Mouse (Mus musculus) CH12.LX (cell line): ENCODE measurements around the gene Mbd5. TPM values are rescaled to one million over a fixed set of nuclear protein-coding genes. Genes with fewer than 3 reads are reported as not detected.

ENCODE experiments used
- DNase-seq: peaks from one replicate; pipeline ENCODE4 v3.0.0-alpha.2; 2013; ENCODE audit errors: extremely low read depth
- H3K27ac ChIP-seq: 2 replicates; pipeline ENCODE4 v1.5.1; 2012; ENCODE audit warnings: low read depth, mild to moderate bottlenecking, control low read depth, moderate library complexity; ENCODE audit not compliant: insufficient read depth
- H3K27me3 ChIP-seq: replicated peaks from 2 replicates; pipeline ENCODE3; 2012; ENCODE audit warnings: inconsistent platforms
- H3K36me3 ChIP-seq, 2 experiments: replicated peaks in 1 of 2; 2 replicates each; pipeline versions ENCODE3 to v1.6.1; 2012; ENCODE audit warnings: inconsistent platforms in 1 of 2, low read length in 1 of 2, mild to moderate bottlenecking in 1 of 2, mixed read lengths in 1 of 2, moderate library complexity in 1 of 2; ENCODE audit not compliant: control insufficient read depth in 1 of 2, insufficient read depth in 1 of 2
- H3K4me1 ChIP-seq, 2 experiments: 2 replicates each; pipeline ENCODE4 v1.6.1; 2012; ENCODE audit warnings: inconsistent platforms in 1 of 2, moderate library complexity in 1 of 2; ENCODE audit not compliant: insufficient read depth in 2 of 2, control insufficient read depth in 1 of 2
- H3K4me2 ChIP-seq: 2 replicates; pipeline ENCODE4 v1.6.1; 2012; ENCODE audit warnings: low read depth, mild to moderate bottlenecking, control low read depth; ENCODE audit not compliant: poor library complexity, insufficient read depth, severe bottlenecking
- H3K4me3 ChIP-seq, 3 experiments: fragments of 150-350 bp in 1 of 3; sonication (generic) in 1 of 3; replicated peaks in 1 of 3; 2 replicates each; pipeline versions ENCODE3 to v1.5.1; 2011 to 2012; ENCODE audit warnings: low read depth in 2 of 3, low read length in 2 of 3, mild to moderate bottlenecking in 2 of 3, moderate library complexity in 2 of 3, control low read depth in 1 of 3, improper control_type of control experiment in 1 of 3, inconsistent platforms in 1 of 3, mixed read lengths in 1 of 3; ENCODE audit not compliant: poor library complexity in 1 of 3
- H3K79me2 ChIP-seq: replicated peaks from 2 replicates; pipeline ENCODE4 v1.6.1; 2012; ENCODE audit warnings: mild to moderate bottlenecking, moderate library complexity; ENCODE audit not compliant: control insufficient read depth, poor library complexity, insufficient read depth, severe bottlenecking; ENCODE audit errors: extremely low read depth
- H3K9ac ChIP-seq: 2 replicates; pipeline ENCODE4 v1.6.1; 2012; ENCODE audit warnings: low read depth, mild to moderate bottlenecking, control low read depth, moderate library complexity; ENCODE audit not compliant: insufficient read depth
- H3K9me3 ChIP-seq: replicated peaks from 2 replicates; pipeline ENCODE3; 2012; ENCODE audit warnings: low read length, inconsistent platforms, mixed read lengths
- BHLHE40 ChIP-seq: IDR thresholded peaks from 2 replicates; pipeline ENCODE4 v1.6.1; 2011; ENCODE audit warnings: mild to moderate bottlenecking, low read depth, low read length, improper control_type of control experiment
- CHD1 ChIP-seq: IDR thresholded peaks from 2 replicates; pipeline ENCODE4 v1.6.1; 2012; ENCODE audit warnings: low read depth, low read length, improper control_type of control experiment, inconsistent platforms
- CHD2 ChIP-seq: IDR thresholded peaks from 2 replicates; pipeline ENCODE4 v1.6.1; 2011; ENCODE audit warnings: low read length, improper control_type of control experiment
- CTCF ChIP-seq, 2 experiments: IDR thresholded peaks in 1 of 2; conservative IDR thresholded peaks in 1 of 2; 2 replicates each; pipeline ENCODE4 v1.5.1; 2011 to 2012; ENCODE audit warnings: low read depth in 2 of 2, low read length in 2 of 2, improper control_type of control experiment in 1 of 2, inconsistent platforms in 1 of 2, mild to moderate bottlenecking in 1 of 2, moderate library complexity in 1 of 2
- E2F4 ChIP-seq: IDR thresholded peaks from 2 replicates; pipeline ENCODE4 v1.6.1; 2011; ENCODE audit warnings: low read depth, low read length, improper control_type of control experiment; ENCODE audit not compliant: insufficient replicate concordance
- ELF1 ChIP-seq: IDR thresholded peaks from 2 replicates; pipeline ENCODE4 v1.6.1; 2014; ENCODE audit warnings: low read depth, mild to moderate bottlenecking, inconsistent platforms, low read length, improper control_type of control experiment
- EP300 ChIP-seq: IDR thresholded peaks from 2 replicates; pipeline ENCODE4 v1.6.1; 2011; ENCODE audit warnings: low read length, improper control_type of control experiment
- ETS1 ChIP-seq: conservative IDR thresholded peaks from 2 replicates; pipeline ENCODE4 v1.6.1; 2012; ENCODE audit warnings: low read depth, mild to moderate bottlenecking, inconsistent platforms, low read length, improper control_type of control experiment, moderate library complexity
- GABPA ChIP-seq: IDR thresholded peaks from 2 replicates; pipeline ENCODE4 v1.6.1; 2012; ENCODE audit warnings: low read depth, low read length, improper control_type of control experiment, inconsistent platforms; ENCODE audit not compliant: insufficient replicate concordance
- HCFC1 ChIP-seq: IDR thresholded peaks from 2 replicates; pipeline ENCODE4 v1.6.1; 2012; ENCODE audit warnings: low read depth, mild to moderate bottlenecking, inconsistent platforms, low read length, improper control_type of control experiment
- IRF4 ChIP-seq: IDR thresholded peaks from 2 replicates; pipeline ENCODE4 v1.6.1; 2014; ENCODE audit warnings: low read depth, mild to moderate bottlenecking, inconsistent platforms, low read length, improper control_type of control experiment
- JUN ChIP-seq: IDR thresholded peaks from 2 replicates; pipeline ENCODE4 v1.6.1; 2011; ENCODE audit warnings: low read depth, mild to moderate bottlenecking, low read length, improper control_type of control experiment, moderate library complexity; ENCODE audit not compliant: insufficient read depth
- JUND ChIP-seq: conservative IDR thresholded peaks from 2 replicates; pipeline ENCODE4 v1.6.1; 2011; ENCODE audit warnings: low read depth, low read length, improper control_type of control experiment
- KAT2A ChIP-seq: IDR thresholded peaks from 2 replicates; pipeline ENCODE4 v1.6.1; 2012; ENCODE audit warnings: low read length, improper control_type of control experiment, inconsistent platforms; ENCODE audit not compliant: insufficient replicate concordance
- MAFK ChIP-seq: IDR thresholded peaks from 2 replicates; pipeline ENCODE4 v1.6.1; 2011; ENCODE audit warnings: low read length, improper control_type of control experiment; ENCODE audit not compliant: insufficient replicate concordance
- MAX ChIP-seq: IDR thresholded peaks from 2 replicates; pipeline ENCODE4 v1.6.1; 2011; ENCODE audit warnings: low read length, improper control_type of control experiment
- MAZ ChIP-seq: IDR thresholded peaks from 2 replicates; pipeline ENCODE4 v1.6.1; 2012; ENCODE audit warnings: low read depth, mild to moderate bottlenecking, inconsistent platforms, low read length, improper control_type of control experiment, moderate library complexity
- MEF2A ChIP-seq: IDR thresholded peaks from 2 replicates; pipeline ENCODE4 v1.6.1; 2014; ENCODE audit warnings: low read depth, mild to moderate bottlenecking, inconsistent platforms, low read length, improper control_type of control experiment, borderline replicate concordance
- MXI1 ChIP-seq: IDR thresholded peaks from 2 replicates; pipeline ENCODE4 v1.6.1; 2011; ENCODE audit warnings: mild to moderate bottlenecking, low read depth, low read length, improper control_type of control experiment
- MYC ChIP-seq: IDR thresholded peaks from 2 replicates; pipeline ENCODE4 v1.6.1; 2011; ENCODE audit warnings: low read depth, mild to moderate bottlenecking, improper control_type of control experiment, low read length
- NELFE ChIP-seq: IDR thresholded peaks from 2 replicates; pipeline ENCODE4 v1.6.1; 2011; ENCODE audit warnings: low read depth, low read length, improper control_type of control experiment
- NRF1 ChIP-seq: IDR thresholded peaks from 2 replicates; pipeline ENCODE4 v1.6.1; 2014; ENCODE audit warnings: low read depth, mild to moderate bottlenecking, inconsistent platforms, low read length, improper control_type of control experiment, moderate library complexity
- PAX5 ChIP-seq: IDR thresholded peaks from 2 replicates; pipeline ENCODE4 v1.6.1; 2012; ENCODE audit warnings: low read length, inconsistent platforms, mixed read lengths
- POLR2A ChIP-seq: IDR thresholded peaks from 2 replicates; pipeline ENCODE4 v1.6.1; 2011; ENCODE audit warnings: low read depth, mild to moderate bottlenecking, improper control_type of control experiment, low read length
- POLR2AphosphoS2 ChIP-seq: IDR thresholded peaks from 2 replicates; pipeline ENCODE4 v1.6.1; 2011; ENCODE audit warnings: low read depth, low read length, improper control_type of control experiment
- RAD21 ChIP-seq: IDR thresholded peaks from 2 replicates; pipeline ENCODE4 v1.6.1; 2011; ENCODE audit warnings: low read depth, mild to moderate bottlenecking, low read length, improper control_type of control experiment, moderate library complexity
- RCOR1 ChIP-seq: conservative IDR thresholded peaks from 2 replicates; pipeline ENCODE4 v1.6.1; 2012; ENCODE audit warnings: low read depth, mild to moderate bottlenecking, inconsistent platforms, low read length, improper control_type of control experiment
- SIN3A ChIP-seq: IDR thresholded peaks from 2 replicates; pipeline ENCODE4 v1.6.1; 2012; ENCODE audit warnings: low read length, improper control_type of control experiment, inconsistent platforms
- SMC3 ChIP-seq: IDR thresholded peaks from 2 replicates; pipeline ENCODE4 v1.6.1; 2011; ENCODE audit warnings: low read depth, low read length, improper control_type of control experiment
- TBP ChIP-seq: conservative IDR thresholded peaks from 2 replicates; pipeline ENCODE4 v1.6.1; 2011; ENCODE audit warnings: low read depth, low read length, improper control_type of control experiment
- TCF12 ChIP-seq: IDR thresholded peaks from 2 replicates; pipeline ENCODE4 v1.6.1; 2014; ENCODE audit warnings: low read depth, mild to moderate bottlenecking, inconsistent platforms, low read length, improper control_type of control experiment
- UBTF ChIP-seq: IDR thresholded peaks from 2 replicates; pipeline ENCODE4 v1.6.1; 2012; ENCODE audit warnings: low read depth, mild to moderate bottlenecking, inconsistent platforms, low read length, improper control_type of control experiment, moderate library complexity
- USF1 ChIP-seq: IDR thresholded peaks from 2 replicates; pipeline ENCODE4 v1.6.1; 2014; ENCODE audit warnings: low read depth, mild to moderate bottlenecking, inconsistent platforms, low read length, improper control_type of control experiment
- USF2 ChIP-seq: conservative IDR thresholded peaks from 2 replicates; pipeline ENCODE4 v1.6.1; 2011; ENCODE audit warnings: low read depth, low read length, improper control_type of control experiment
- ZC3H11A ChIP-seq: IDR thresholded peaks from 2 replicates; pipeline ENCODE4 v1.6.1; 2012; ENCODE audit warnings: low read depth, mild to moderate bottlenecking, inconsistent platforms, low read length, improper control_type of control experiment
- ZKSCAN1 ChIP-seq: IDR thresholded peaks from 2 replicates; pipeline ENCODE4 v1.6.1; 2012; ENCODE audit warnings: low read depth, inconsistent platforms, low read length, improper control_type of control experiment, borderline replicate concordance
- ZMIZ1 ChIP-seq: IDR thresholded peaks from 2 replicates; pipeline ENCODE4 v1.6.1; 2012; ENCODE audit warnings: low read depth, mild to moderate bottlenecking, inconsistent platforms, low read length, improper control_type of control experiment
- ZNF384 ChIP-seq: IDR thresholded peaks from 2 replicates; pipeline ENCODE4 v1.6.1; 2012; ENCODE audit warnings: low read depth, low read length, improper control_type of control experiment, inconsistent platforms
- dilution Hi-C: fragments of 300-500 bp; cut with MboI; formaldehyde crosslinking; loops from 2 replicates; pipeline ENCODE4 v1.14.3; 2020; ENCODE audit warnings: low sequenced_read_pairs; ENCODE audit not compliant: extremely low pct_unique_long_range_greater_than_20kb, extremely low pct_ligation_motif_present
- in situ Hi-C: fragments of 300-500 bp; cut with MboI; formaldehyde crosslinking; loops from 3 replicates; pipeline ENCODE4 v1.14.3; 2019; ENCODE audit warnings: low sequenced_read_pairs, low pct_ligation_motif_present, low pct_unique_long_range_greater_than_20kb, mixed read lengths
- polyA plus RNA-seq: library from polyadenylated mRNA; unstranded; fragments of >175 nt; gene quantifications from 2 replicates; pipeline ENCODE4 v1.2.1, GENCODE M21; 2012; ENCODE audit warnings: low read depth; ENCODE audit not compliant: insufficient read length
- total RNA-seq, 2 experiments: library from RNA; depleted of rRNA; stranded (reverse); fragments of 300-350 nt in 1 of 2; fragments of >200 nt in 1 of 2; gene quantifications; 2 replicates each; pipeline ENCODE4 v1.2.3; 2012 to 2014

Gene Mbd5
- total RNA-seq (2012; rRNA removed): 5.3 and 6.3 TPM in 2 replicates
- total RNA-seq (2014; rRNA removed): 2.8 and 4.6 TPM in 2 replicates
- polyA plus RNA-seq: 5.6 and 5.8 TPM in 2 replicates

- Histone ChIP-seq H3K36me3 (no peaks in the 10 kb centered on the region), H3K9me3 (no peaks in the 10 kb centered on the region), H3K79me2 (peaks cover 41% of the 10 kb centered on the region), H3K27me3 (no peaks in the 10 kb centered on the region), H3K4me2 (peak within 1 kb of the TSS; percentile 10), H3K4me1 (peaks cover 0 to 15% of the 10 kb centered on the region in 2 experiments; a peak in 1 of 4 replicates), H3K4me3 (peak within 1 kb of the TSS; percentile 67 to 96 (median 81)), H3K27ac (peak within 1 kb of the TSS; percentile 93), H3K9ac (peak within 1 kb of the TSS; percentile 87)
- dilution Hi-C loops: no loop called here
- peak; percentile 98 for DNase-seq
- in situ Hi-C loops: no loop called here
- TF ChIP-seq GABPA (no peak; the same call in 1 of the 2 replicates), NRF1 (peak; percentile 83), EP300 (no peak), E2F4 (peak; percentile 80; the same call in 1 of the 2 replicates), CHD2 (peak; percentile 96), MAFK (no peak), PAX5 (no peak), RCOR1 (0 out of 2 replicates have a peak, but pooled peaks have one; percentile 26), IRF4 (peak; percentile 75), MEF2A (peak; percentile 53; the same call in 1 of the 2 replicates), JUN (no peak), HCFC1 (peak; percentile 90), USF2 (peak; percentile 92), USF1 (peak; percentile 97), ZMIZ1 (peak; percentile 81), CHD1 (no peak), KAT2A (peak; percentile 90; the same call in 1 of the 2 replicates), TCF12 (no peak; the same call in none of the 2 replicates), ETS1 (0 out of 2 replicates have a peak, but pooled peaks have one; percentile 30), TBP (0 out of 2 replicates have a peak, but pooled peaks have one; percentile 20), ZNF384 (no peak), ELF1 (peak; percentile 96), RAD21 (no peak), MXI1 (0 out of 2 replicates have a peak, but pooled peaks have one; percentile 15), BHLHE40 (peak; percentile 76), SMC3 (no peak), MAZ (peak; percentile 100), NELFE (peak; percentile 95), POLR2AphosphoS2 (peak; percentile 90), ZC3H11A (no peak), UBTF (no peak), ZKSCAN1 (no peak), JUND (no peak), MAX (peak; percentile 92), POLR2A (peak; percentile 97), MYC (peak; percentile 35; the same call in 1 of the 2 replicates), CTCF (conservative IDR thresholded peaks at IDR 0.05 in 1 of 2, IDR thresholded peaks at IDR 0.05 in 1 of 2; ENCODE audit: low read depth in 2 of 2, low read length in 2 of 2) (no peak), SIN3A (peak; percentile 70)
Measured at GRCm38 (mm10) chr2:48948841-48949584, at the start of gene Mbd5. Gene Mbd5, plus strand, starts transcription at chr2:48949508.
